Mouse (Mus musculus) CH12.LX (cell line): ENCODE measurements around the gene Tmem258.

ENCODE experiments used
- CHD2 ChIP-seq: IDR thresholded peaks from 2 replicates; pipeline ENCODE4 v1.6.1; 2011; ENCODE audit warnings: low read length, improper control_type of control experiment
- CTCF ChIP-seq, 2 experiments: IDR thresholded peaks in 1 of 2; conservative IDR thresholded peaks in 1 of 2; 2 replicates each; pipeline ENCODE4 v1.5.1; 2011 to 2012; ENCODE audit warnings: low read depth in 2 of 2, low read length in 2 of 2, improper control_type of control experiment in 1 of 2, inconsistent platforms in 1 of 2, mild to moderate bottlenecking in 1 of 2, moderate library complexity in 1 of 2
- E2F4 ChIP-seq: IDR thresholded peaks from 2 replicates; pipeline ENCODE4 v1.6.1; 2011; ENCODE audit warnings: low read depth, low read length, improper control_type of control experiment; ENCODE audit not compliant: insufficient replicate concordance
- EP300 ChIP-seq: IDR thresholded peaks from 2 replicates; pipeline ENCODE4 v1.6.1; 2011; ENCODE audit warnings: low read length, improper control_type of control experiment
- MAZ ChIP-seq: IDR thresholded peaks from 2 replicates; pipeline ENCODE4 v1.6.1; 2012; ENCODE audit warnings: low read depth, mild to moderate bottlenecking, inconsistent platforms, low read length, improper control_type of control experiment, moderate library complexity
- MYC ChIP-seq: IDR thresholded peaks from 2 replicates; pipeline ENCODE4 v1.6.1; 2011; ENCODE audit warnings: low read depth, mild to moderate bottlenecking, improper control_type of control experiment, low read length
- POLR2A ChIP-seq: IDR thresholded peaks from 2 replicates; pipeline ENCODE4 v1.6.1; 2011; ENCODE audit warnings: low read depth, mild to moderate bottlenecking, improper control_type of control experiment, low read length
- RCOR1 ChIP-seq: conservative IDR thresholded peaks from 2 replicates; pipeline ENCODE4 v1.6.1; 2012; ENCODE audit warnings: low read depth, mild to moderate bottlenecking, inconsistent platforms, low read length, improper control_type of control experiment
- UBTF ChIP-seq: IDR thresholded peaks from 2 replicates; pipeline ENCODE4 v1.6.1; 2012; ENCODE audit warnings: low read depth, mild to moderate bottlenecking, inconsistent platforms, low read length, improper control_type of control experiment, moderate library complexity
- ZKSCAN1 ChIP-seq: IDR thresholded peaks from 2 replicates; pipeline ENCODE4 v1.6.1; 2012; ENCODE audit warnings: low read depth, inconsistent platforms, low read length, improper control_type of control experiment, borderline replicate concordance
- ZNF384 ChIP-seq: IDR thresholded peaks from 2 replicates; pipeline ENCODE4 v1.6.1; 2012; ENCODE audit warnings: low read depth, low read length, improper control_type of control experiment, inconsistent platforms

DNA sequence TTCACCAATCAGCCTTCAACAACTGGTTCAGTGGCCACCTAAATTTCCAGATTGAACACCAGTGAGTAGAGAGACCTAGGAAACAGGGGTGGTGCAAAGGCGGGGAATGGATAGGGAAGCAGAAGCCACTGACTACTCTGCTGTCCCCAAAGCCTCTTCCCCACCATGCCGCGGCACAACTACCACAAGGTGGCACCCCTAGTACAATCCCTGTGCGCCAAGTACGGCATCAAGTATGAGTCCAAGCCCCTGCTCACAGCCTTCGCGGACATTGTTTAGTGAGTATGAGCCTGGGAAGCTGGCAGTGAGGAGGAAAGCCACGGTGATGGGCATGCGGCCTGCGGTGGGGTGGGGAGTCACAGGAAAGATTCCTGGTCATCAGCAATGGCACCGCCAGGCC lies 9.5 kb upstream of the Tmem258 start:
- TF ChIP-seq ZKSCAN1 (no peak), CTCF (conservative IDR thresholded peaks at IDR 0.05 in 1 of 2, IDR thresholded peaks at IDR 0.05 in 1 of 2; ENCODE audit: low read depth in 2 of 2, low read length in 2 of 2) (no peak), POLR2A (no peak), ZNF384 (no peak), EP300 (no peak), E2F4 (no peak), CHD2 (no peak), RCOR1 (no peak), MAZ (no peak), UBTF (no peak), MYC (no peak)
